Mouse (Mus musculus) spleen, adult 18-20 months (tissue): ENCODE measurements around the gene Fam178b.

Experiments
- DNase-seq, 2 experiments: peaks; one replicate each; pipeline ENCODE4 v3.0.0; 2022; ENCODE audit warnings: mixed read lengths in 2 of 2

Fam178b gene

GRCm38 (mm10) chr1:36682620-36683355 is at the start of gene Fam178b:
TSS of gene Fam178b (minus strand) at chr1:36683183.
- DNase-seq: no peak

- no peak for DNase-seq
Observed at GRCm38 (mm10) chr1:36724057-36724431, 41.1 kb upstream of the Fam178b start.

- no peak for DNase-seq
Observed at GRCm38 (mm10) chr1:36723146-36724056, 40.4 kb upstream of the Fam178b start.

GRCm38 (mm10) chr1:36718786-36719185 is 35.8 kb upstream of the Fam178b start:
- no peak for DNase-seq

- no peak for DNase-seq
Observed at GRCm38 (mm10) chr1:36714311-36714710, 31.3 kb upstream of the Fam178b start, which contains the start of gene Actr1b. TSS of gene Actr1b (minus strand) at chr1:36714422.

GRCm38 (mm10) chr1:36711104-36711503 is 28.1 kb upstream of the Fam178b start:
- DNase-seq: no peak

- DNase-seq: peak; percentile 96 to 97
Observed at GRCm38 (mm10) chr1:36709854-36710280, 26.9 kb upstream of the Fam178b start, which contains the start of gene 4933424G06Rik. TSS of gene 4933424G06Rik (plus strand) at chr1:36710149.

- peak in 1 of 2 experiments; percentile 35 for DNase-seq
Observed at GRCm38 (mm10) chr1:36709055-36709853, 26.3 kb upstream of the Fam178b start.

- no peak for DNase-seq
Observed at GRCm38 (mm10) chr1:36708626-36709025, 25.6 kb upstream of the Fam178b start.

- DNase-seq: no peak
Observed at GRCm38 (mm10) chr1:36707797-36708196, 24.8 kb upstream of the Fam178b start.

- DNase-seq: no peak
Observed at GRCm38 (mm10) chr1:36707166-36707565, 24.2 kb upstream of the Fam178b start.

GRCm38 (mm10) chr1:36697030-36697429 is 14.0 kb upstream of the Fam178b start:
- DNase-seq: no peak

GRCm38 (mm10) chr1:36696411-36696810 is 13.4 kb upstream of the Fam178b start:
- DNase-seq: no peak

GRCm38 (mm10) chr1:36694871-36695270 is 11.9 kb upstream of the Fam178b start:
- no peak for DNase-seq

GRCm38 (mm10) chr1:36691271-36692155 is 8.5 kb upstream of the Fam178b start, which contains the start of gene Cox5b:
TSS of gene Cox5b (plus strand) at chr1:36691449.
- peak; percentile 93 to 94 for DNase-seq

GRCm38 (mm10) chr1:36690671-36691235 is 7.8 kb upstream of the Fam178b start:
- DNase-seq: no peak

- DNase-seq: peak; percentile 46 to 75
Observed at GRCm38 (mm10) chr1:36683810-36684467, 956 bp upstream of the Fam178b start.

GRCm38 (mm10) chr1:36680893-36681292 is 2.1 kb downstream of the Fam178b start:
- DNase-seq: no peak

GRCm38 (mm10) chr1:36674936-36675335 is 8.0 kb downstream of the Fam178b start:
- DNase-seq: no peak

GRCm38 (mm10) chr1:36672648-36673350 is 10.2 kb downstream of the Fam178b start:
- DNase-seq: no peak
